Mouse (Mus musculus) liver, adult 2 months (tissue): ENCODE measurements at regions not wholly inside any gene's neighbourhood (a gene's known extent, or its start where the extent isn't known, plus 50 kb on each side); places are given as distances from the start of the nearest gene placed in this dataset.

Experiments used
- DNase-seq: peaks from one replicate; pipeline ENCODE4 v3.0.0-alpha.2; 2011; ENCODE audit warnings: low read depth, low spot score; ENCODE audit errors: extremely low read depth
- H3K27ac ChIP-seq: fragments of 200-500 bp; replicated peaks from 2 replicates; pipeline ENCODE4 v1.5.1; 2012; ENCODE audit warnings: low read depth, mild to moderate bottlenecking, control low read depth, inconsistent platforms, low read length; ENCODE audit not compliant: insufficient read depth
- H3K27me3 ChIP-seq: fragments of 200-500 bp; 2 replicates; pipeline ENCODE4 v1.6.1; 2012; ENCODE audit warnings: mild to moderate bottlenecking, moderate library complexity, low read length, inconsistent platforms; ENCODE audit not compliant: control insufficient read depth, insufficient read depth
- H3K36me3 ChIP-seq: fragments of 200-500 bp; 2 replicates; pipeline ENCODE4 v1.6.1; 2012; ENCODE audit warnings: low read length, inconsistent platforms; ENCODE audit not compliant: control insufficient read depth, insufficient read depth
- H3K4me1 ChIP-seq: fragments of 200-500 bp; 2 replicates; pipeline ENCODE4 v1.6.1; 2011; ENCODE audit warnings: low read length; ENCODE audit not compliant: control insufficient read depth, insufficient read depth
- H3K4me3 ChIP-seq: fragments of 200-500 bp; 2 replicates; pipeline ENCODE4 v1.5.1; 2011; ENCODE audit warnings: low read depth, mild to moderate bottlenecking, control low read depth, low read length, moderate library complexity; ENCODE audit not compliant: insufficient read depth
- H3K79me2 ChIP-seq: fragments of 200-500 bp; 2 replicates; pipeline ENCODE4 v1.6.1; 2012; ENCODE audit warnings: inconsistent platforms, mild to moderate bottlenecking, low read length, moderate library complexity; ENCODE audit not compliant: control insufficient read depth, insufficient read depth
- H3K9ac ChIP-seq: fragments of 200-500 bp; 2 replicates; pipeline ENCODE4 v1.6.1; 2012; ENCODE audit warnings: low read depth, mild to moderate bottlenecking, control low read depth, inconsistent platforms, low read length
- CTCF ChIP-seq: fragments of 200-500 bp; IDR thresholded peaks from 2 replicates; pipeline ENCODE4 v1.5.1; 2011; ENCODE audit warnings: low read depth, low read length, control low read depth
- POLR2A ChIP-seq: fragments of 200-500 bp; IDR thresholded peaks from 2 replicates; pipeline ENCODE4 v1.6.1; 2011; ENCODE audit warnings: low read length, control low read depth; ENCODE audit not compliant: insufficient read depth; ENCODE audit errors: extremely low read depth
- WGBS: fragments of 180-500 bp; shearing (Covaris S2); methylation state at CpG from one replicate; pipeline ENCODE4 v1.1.7; 2018; 5-methylcytosine and 5-hydroxymethylcytosine counted together

GRCm38 (mm10) chr11:41483881-41484280 lies 516.8 kb downstream of the Gabrg2 start:
- Histone ChIP-seq H3K79me2 (no peaks in the 10 kb centered on the region), H3K4me1 (no peaks in the 10 kb centered on the region), H3K27me3 (no peaks in the 10 kb centered on the region), H3K4me3 (no peak overlapping the region), H3K36me3 (no peaks in the 10 kb centered on the region), H3K27ac (no peak overlapping the region), H3K9ac (no peak overlapping the region)
- 55% methylated on average over 1 of the region's 1 CpGs for WGBS
- no peak for TF ChIP-seq POLR2A
- TF ChIP-seq CTCF = no peak
- no peak for DNase-seq

- Histone ChIP-seq H3K27ac (no peak overlapping the region), H3K36me3 (no peaks in the 10 kb centered on the region), H3K79me2 (no peaks in the 10 kb centered on the region), H3K9ac (no peak overlapping the region), H3K4me3 (no peak overlapping the region), H3K4me1 (no peaks in the 10 kb centered on the region; the same call in 1 of the 2 replicates), H3K27me3 (no peaks in the 10 kb centered on the region)
- WGBS = 38% methylated on average over 1 of the region's 1 CpGs
- peak; percentile 85 for DNase-seq
- TF ChIP-seq POLR2A = no peak
- TF ChIP-seq CTCF = no peak
These were observed 529.6 kb downstream of the Gabrg2 start for GRCm38 (mm10) chr11:41470938-41471633.

- H3K9ac ChIP-seq = no peak overlapping the region
- H3K4me1 ChIP-seq = no peaks in the 10 kb centered on the region; the same call in 1 of the 2 replicates
- 64% methylated on average over 2 of the region's 2 CpGs for WGBS
- no peaks in the 10 kb centered on the region for H3K36me3 ChIP-seq
- no peaks in the 10 kb centered on the region for H3K27me3 ChIP-seq
- H3K4me3 ChIP-seq = no peak overlapping the region
- H3K27ac ChIP-seq = no peak overlapping the region
- no peaks in the 10 kb centered on the region for H3K79me2 ChIP-seq
- no peak for TF ChIP-seq POLR2A
- no peak for TF ChIP-seq CTCF
- no peak for DNase-seq
These were observed 533.3 kb downstream of the Gabrg2 start for GRCm38 (mm10) chr11:41467330-41467729.

GRCm38 (mm10) chr11:41433846-41434245 lies 566.8 kb downstream of the Gabrg2 start:
- 66% methylated on average over 3 of the region's 3 CpGs for WGBS
- Histone ChIP-seq H3K36me3 (no peaks in the 10 kb centered on the region), H3K27ac (no peak overlapping the region), H3K4me1 (no peaks in the 10 kb centered on the region), H3K9ac (no peak overlapping the region), H3K27me3 (no peaks in the 10 kb centered on the region), H3K4me3 (no peak overlapping the region), H3K79me2 (no peaks in the 10 kb centered on the region)
- DNase-seq = peak; percentile 28
- TF ChIP-seq CTCF (0 out of 2 replicates have a peak, but pooled peaks have one; percentile 8), POLR2A (no peak)

GRCm38 (mm10) chr11:41425592-41425991 lies 575.1 kb downstream of the Gabrg2 start:
- H3K27ac ChIP-seq = no peak overlapping the region
- H3K4me1 ChIP-seq = no peaks in the 10 kb centered on the region
- no peak overlapping the region for H3K9ac ChIP-seq
- 73% methylated on average over 4 of the region's 4 CpGs for WGBS
- H3K36me3 ChIP-seq = no peaks in the 10 kb centered on the region
- no peaks in the 10 kb centered on the region for H3K79me2 ChIP-seq
- no peak for DNase-seq
- TF ChIP-seq POLR2A (no peak), CTCF (no peak)
- no peaks in the 10 kb centered on the region for H3K27me3 ChIP-seq
- H3K4me3 ChIP-seq = no peak overlapping the region
